Mouse (Mus musculus) midbrain, embryonic 11.5 days (tissue): Measurements from ENCODE around the gene Ccdc73. TPM values are rescaled to one million over a fixed set of nuclear protein-coding genes. Genes with fewer than 3 reads are reported as not detected.

ENCODE experiments used
- ATAC-seq: fragments of 200-750 bp; cut with Nextera tagmentation; 2 replicates; pipeline ENCODE4 v1.8.0; 2017; ENCODE audit warnings: moderate TSS enrichment, moderate library complexity; ENCODE audit not compliant: low FRiP score
- DNase-seq: peaks from one replicate; pipeline ENCODE4 v3.0.0; 2015; ENCODE audit warnings: low spot score; ENCODE audit errors: missing footprints
- H3K27ac ChIP-seq: fragments of 300-500 bp; sonication (generic); 2 replicates; pipeline ENCODE4 v1.5.1; 2014; ENCODE audit warnings: low read depth, low read length
- H3K27me3 ChIP-seq: fragments of 300-500 bp; sonication (generic); 2 replicates; pipeline ENCODE4 v1.6.1; 2014; ENCODE audit warnings: mild to moderate bottlenecking, low read length, moderate library complexity, mixed read lengths; ENCODE audit not compliant: control insufficient read depth, insufficient read depth
- H3K36me3 ChIP-seq: fragments of 300-500 bp; sonication (generic); 2 replicates; pipeline ENCODE4 v1.6.1; 2014; ENCODE audit warnings: mild to moderate bottlenecking, low read length, moderate library complexity, mixed read lengths; ENCODE audit not compliant: control insufficient read depth, insufficient read depth
- H3K4me1 ChIP-seq: fragments of 300-500 bp; sonication (generic); 2 replicates; pipeline ENCODE4 v1.6.1; 2014; ENCODE audit warnings: low read length; ENCODE audit not compliant: control insufficient read depth, insufficient read depth
- H3K4me2 ChIP-seq: fragments of 300-500 bp; sonication (generic); 2 replicates; pipeline ENCODE4 v1.6.1; 2014; ENCODE audit warnings: mild to moderate bottlenecking, moderate library complexity
- H3K4me3 ChIP-seq: fragments of 300-500 bp; sonication (generic); 2 replicates; pipeline ENCODE4 v1.5.1; 2014; ENCODE audit warnings: low read depth, low read length
- H3K9ac ChIP-seq: fragments of 300-500 bp; sonication (generic); 2 replicates; pipeline ENCODE4 v1.6.1; 2014; ENCODE audit warnings: low read length
- H3K9me3 ChIP-seq: fragments of 300-500 bp; sonication (generic); 2 replicates; pipeline ENCODE4 v1.6.1; 2016; ENCODE audit warnings: low read length; ENCODE audit not compliant: control insufficient read depth
- WGBS: fragments of 180-500 bp; shearing (Covaris S2); extraction: QIAGEN DNeasy Blood & Tissue Kit; methylation state at CpG from one replicate; pipeline ENCODE4 v1.1.7; 2014; 5-methylcytosine and 5-hydroxymethylcytosine counted together
- polyA plus RNA-seq: library from polyadenylated mRNA; unstranded; fragments of >200 nt; fragmentation: Nextera tagmentation; extraction: Ambion mirVana; gene quantifications from 2 replicates; pipeline ENCODE4 v1.2.1, GENCODE M21; 2014

The Ccdc73 gene
- polyA plus RNA-seq, 1 experiment from 2014 or later: 6.2 TPM

DNA sequence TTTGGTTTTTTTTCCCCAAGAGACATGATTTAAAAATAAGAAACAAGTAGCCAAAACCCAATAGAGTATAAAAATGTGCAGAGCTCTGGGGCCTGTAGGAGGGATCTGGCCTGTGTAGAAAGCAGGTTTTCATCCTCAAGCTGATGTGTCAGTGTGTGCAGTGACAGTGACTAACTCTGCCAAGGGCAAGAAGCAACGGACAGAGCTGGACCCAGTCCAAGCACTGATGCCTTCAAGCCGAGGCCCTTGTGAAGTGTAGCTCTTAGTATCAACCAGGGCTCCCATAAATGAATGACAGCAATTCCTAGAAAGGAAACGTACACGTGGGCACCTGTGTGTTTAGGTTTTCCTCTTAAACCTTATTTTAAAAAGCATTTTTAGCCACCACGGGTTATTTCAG is 161.2 kb downstream of the Ccdc73 start:
- 83% methylated on average over 5 of the region's 5 CpGs for WGBS
- Histone ChIP-seq H3K36me3 (no peaks in the 10 kb centered on the region), H3K9ac (no peak overlapping the region), H3K9me3 (no peaks in the 10 kb centered on the region), H3K27ac (no peak overlapping the region), H3K4me1 (no peaks in the 10 kb centered on the region), H3K27me3 (no peaks in the 10 kb centered on the region), H3K4me3 (no peak overlapping the region), H3K4me2 (no peak overlapping the region)
- ATAC-seq (no peak), DNase-seq (no peak)

- DNase-seq: no peak
- Histone ChIP-seq H3K27ac (no peak overlapping the region), H3K36me3 (no peaks in the 10 kb centered on the region), H3K4me1 (no peaks in the 10 kb centered on the region), H3K4me3 (no peak overlapping the region), H3K27me3 (no peaks in the 10 kb centered on the region), H3K9ac (no peak overlapping the region), H3K9me3 (no peaks in the 10 kb centered on the region), H3K4me2 (no peak overlapping the region)
- WGBS: 93% methylated on average over 5 of the region's 5 CpGs
- no peak for ATAC-seq
These were observed 162.9 kb downstream of the Ccdc73 start for GRCm38 (mm10) chr2:105030505-105030904.

- 72% methylated on average over 3 of the region's 3 CpGs for WGBS
- Histone ChIP-seq H3K4me2 (no peak overlapping the region), H3K4me1 (no peaks in the 10 kb centered on the region), H3K9me3 (no peaks in the 10 kb centered on the region), H3K27ac (no peak overlapping the region), H3K4me3 (no peak overlapping the region), H3K27me3 (no peaks in the 10 kb centered on the region), H3K9ac (no peak overlapping the region), H3K36me3 (no peaks in the 10 kb centered on the region)
- ATAC-seq (no peak), DNase-seq (no peak)
These were observed 166.5 kb downstream of the Ccdc73 start for GRCm38 (mm10) chr2:105034084-105034483.

DNA sequence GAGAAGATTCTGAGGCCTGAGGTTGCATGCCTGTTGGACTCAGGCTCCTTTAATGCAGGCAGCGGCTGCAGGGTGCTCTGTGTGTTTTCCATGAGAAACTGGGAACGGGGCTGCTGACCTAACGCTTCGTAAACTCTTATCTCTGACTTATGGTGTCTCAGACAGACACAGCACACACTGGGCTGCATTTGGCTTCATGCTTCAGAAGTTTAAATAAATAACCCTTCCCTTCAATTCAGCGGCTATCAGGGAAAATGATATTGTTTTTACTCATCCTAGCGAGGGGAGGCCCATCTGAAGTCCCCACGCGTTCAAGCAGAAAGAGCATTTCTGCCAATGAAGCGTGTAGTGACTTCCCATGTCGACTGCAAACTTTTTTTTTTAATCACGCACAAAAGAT is 168.4 kb downstream of the Ccdc73 start:
- Histone ChIP-seq H3K4me2 (no peak overlapping the region), H3K9ac (no peak overlapping the region), H3K27me3 (no peaks in the 10 kb centered on the region), H3K4me1 (no peaks in the 10 kb centered on the region), H3K9me3 (no peaks in the 10 kb centered on the region), H3K36me3 (no peaks in the 10 kb centered on the region), H3K27ac (no peak overlapping the region), H3K4me3 (no peak overlapping the region)
- DNase-seq (no peak), ATAC-seq (no peak)
- WGBS: 66% methylated on average over 11 of the region's 11 CpGs

DNA sequence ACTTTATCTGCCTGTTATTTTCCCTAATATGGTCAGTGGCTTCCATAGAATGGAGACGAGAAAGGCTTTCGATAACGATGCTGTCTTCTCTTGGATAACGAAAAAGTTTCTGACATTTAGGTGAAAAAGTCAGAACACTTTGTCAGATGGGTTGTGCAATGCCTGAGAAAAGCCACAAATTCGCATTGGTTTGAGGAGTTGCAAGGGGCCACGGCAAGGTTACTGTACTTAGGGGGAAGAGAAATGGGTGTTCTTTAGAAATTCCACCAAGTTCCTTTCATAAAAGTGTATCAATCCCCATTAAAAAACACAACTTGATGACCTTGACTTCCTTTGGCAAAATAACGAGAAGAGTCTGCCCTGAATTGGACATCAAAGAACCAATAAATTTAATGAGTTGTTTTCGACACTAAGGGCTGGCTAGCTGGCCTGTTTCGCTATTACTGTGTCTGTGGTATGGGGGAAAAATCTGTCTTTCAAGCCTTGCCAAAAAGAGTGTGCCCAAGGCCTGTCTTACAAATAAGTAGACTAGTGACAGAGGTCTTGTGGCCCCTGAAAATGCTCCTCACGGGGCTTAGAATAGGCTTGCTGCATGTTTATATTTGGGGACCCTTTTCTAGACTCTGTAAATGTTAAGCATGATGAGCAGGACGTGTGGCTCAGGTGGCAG is 168.9 kb downstream of the Ccdc73 start:
- no peak for DNase-seq
- no peak overlapping the region for H3K4me3 ChIP-seq
- no peaks in the 10 kb centered on the region for H3K9me3 ChIP-seq
- H3K27me3 ChIP-seq: no peaks in the 10 kb centered on the region
- no peaks in the 10 kb centered on the region for H3K36me3 ChIP-seq
- ATAC-seq: no peak
- H3K27ac ChIP-seq: no peak overlapping the region
- no peak overlapping the region for H3K9ac ChIP-seq
- WGBS: 88% methylated on average over 11 of the region's 11 CpGs
- H3K4me1 ChIP-seq: no peaks in the 10 kb centered on the region
- no peak overlapping the region for H3K4me2 ChIP-seq

DNA sequence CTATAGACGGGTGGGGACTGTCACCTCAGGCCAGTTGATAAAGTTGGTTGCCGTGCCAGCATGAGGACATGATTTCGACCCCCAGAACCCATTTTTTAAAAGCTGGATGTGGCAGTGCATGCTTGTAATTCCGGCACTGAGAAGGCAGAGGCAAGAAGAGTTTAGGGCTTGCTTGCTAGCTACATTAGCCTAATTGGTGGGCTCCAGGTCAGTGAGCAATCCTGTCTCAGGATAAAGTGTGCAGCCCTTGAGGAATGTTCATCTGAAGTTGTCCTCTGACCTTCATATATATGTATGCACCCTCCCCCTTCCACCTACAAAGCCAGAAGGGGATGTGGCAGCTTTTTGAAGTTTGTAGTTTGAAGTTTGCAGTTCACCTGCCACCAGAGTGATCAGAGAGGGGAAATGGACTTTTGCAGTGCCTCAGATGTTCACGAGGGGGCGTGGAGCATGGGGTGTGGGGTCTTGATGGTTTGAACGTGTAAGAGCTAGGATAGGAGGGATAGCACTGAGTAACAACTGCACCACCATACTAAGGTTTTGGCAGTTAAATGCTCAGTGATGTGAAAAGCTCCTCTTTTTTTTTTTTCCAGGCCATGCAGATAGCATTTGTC is 170.5 kb downstream of the Ccdc73 start:
- ATAC-seq: no peak
- no peak overlapping the region for H3K27ac ChIP-seq

DNA sequence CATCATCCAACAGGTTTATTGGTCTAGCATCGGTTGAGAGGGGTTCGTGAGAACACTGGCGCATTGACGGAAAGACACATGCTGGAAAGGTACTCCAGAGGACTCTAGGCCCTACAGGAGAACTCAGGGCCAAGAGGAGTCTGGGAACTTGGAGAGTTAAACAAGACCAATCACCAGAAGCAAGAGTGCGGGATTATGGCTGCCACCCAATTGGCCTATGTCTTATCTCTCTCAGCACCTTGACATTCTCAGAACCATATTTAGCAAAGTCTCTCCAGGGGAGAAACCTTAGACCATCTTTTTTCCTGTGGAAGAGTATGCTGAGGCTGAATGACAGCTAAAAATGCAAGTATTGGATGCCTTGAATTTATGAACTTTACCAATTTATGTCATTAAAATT is 171.3 kb downstream of the Ccdc73 start:
- Histone ChIP-seq H3K4me3 (no peak overlapping the region), H3K36me3 (no peaks in the 10 kb centered on the region), H3K4me2 (no peak overlapping the region), H3K27ac (no peak overlapping the region), H3K9me3 (no peaks in the 10 kb centered on the region), H3K4me1 (no peaks in the 10 kb centered on the region), H3K9ac (no peak overlapping the region), H3K27me3 (no peaks in the 10 kb centered on the region)
- no peak for DNase-seq
- no peak for ATAC-seq
- 94% methylated on average over 5 of the region's 5 CpGs for WGBS

More for the DNA sequence above, 170.5 kb downstream of the Ccdc73 start:
- DNase-seq: no peak
- Histone ChIP-seq H3K4me1 (no peaks in the 10 kb centered on the region), H3K4me2 (no peak overlapping the region), H3K36me3 (no peaks in the 10 kb centered on the region), H3K27me3 (no peaks in the 10 kb centered on the region), H3K9ac (no peak overlapping the region), H3K4me3 (no peak overlapping the region), H3K9me3 (no peaks in the 10 kb centered on the region)
- WGBS: 83% methylated on average over 7 of the region's 7 CpGs

- DNase-seq: no peak
- ATAC-seq: no peak
- no peaks in the 10 kb centered on the region for H3K27me3 ChIP-seq
- no peaks in the 10 kb centered on the region for H3K9me3 ChIP-seq
- H3K4me2 ChIP-seq: no peak overlapping the region
- no peaks in the 10 kb centered on the region for H3K36me3 ChIP-seq
- WGBS: 71% methylated on average over 4 of the region's 4 CpGs
- no peak overlapping the region for H3K4me3 ChIP-seq
- no peak overlapping the region for H3K27ac ChIP-seq
- no peak overlapping the region for H3K9ac ChIP-seq
- H3K4me1 ChIP-seq: no peaks in the 10 kb centered on the region
These were observed 173.3 kb downstream of the Ccdc73 start for GRCm38 (mm10) chr2:105040859-105041258.

GRCm38 (mm10) chr2:105043152-105043551 is 175.5 kb downstream of the Ccdc73 start:
- Histone ChIP-seq H3K9me3 (no peaks in the 10 kb centered on the region), H3K4me2 (no peak overlapping the region), H3K27ac (no peak overlapping the region), H3K36me3 (no peaks in the 10 kb centered on the region), H3K27me3 (no peaks in the 10 kb centered on the region), H3K4me1 (no peaks in the 10 kb centered on the region), H3K9ac (no peak overlapping the region), H3K4me3 (no peak overlapping the region)
- DNase-seq (no peak), ATAC-seq (no peak)
- WGBS: 91% methylated on average over 4 of the region's 4 CpGs
